Mouse (Mus musculus) lung, postnatal 4 days (tissue): ENCODE data around the gene Xpnpep2.

Experiments
- DNase-seq, 2 experiments: peaks; one replicate each; pipeline ENCODE4 v3.0.0; 2021

The Xpnpep2 gene

GRCm38 (mm10) chrX:48108394-48109315 is at the start of gene Xpnpep2:
TSS of gene Xpnpep2 (plus strand) at chrX:48108725.
- DNase-seq, result peak in 1 of 2 experiments; percentile 30

- no peak for DNase-seq
Observed at GRCm38 (mm10) chrX:48062481-48062880, 46.0 kb upstream of the Xpnpep2 start.

- DNase-seq, result no peak
Observed at GRCm38 (mm10) chrX:48064166-48064853, 44.2 kb upstream of the Xpnpep2 start.

GRCm38 (mm10) chrX:48066891-48067290 is 41.6 kb upstream of the Xpnpep2 start:
- DNase-seq, result no peak

- DNase-seq, result no peak
Observed at GRCm38 (mm10) chrX:48071961-48072360, 36.6 kb upstream of the Xpnpep2 start.

- no peak for DNase-seq
Observed at GRCm38 (mm10) chrX:48072401-48072800, 36.1 kb upstream of the Xpnpep2 start.

- no peak for DNase-seq
Observed at GRCm38 (mm10) chrX:48074691-48075090, 33.8 kb upstream of the Xpnpep2 start.

GRCm38 (mm10) chrX:48076806-48077425 is 31.6 kb upstream of the Xpnpep2 start:
- DNase-seq, result no peak

- DNase-seq, result no peak
Observed at GRCm38 (mm10) chrX:48082364-48082763, 26.2 kb upstream of the Xpnpep2 start.

GRCm38 (mm10) chrX:48092129-48092528 is 16.4 kb upstream of the Xpnpep2 start:
- DNase-seq, result peak in 1 of 2 experiments; percentile 43

GRCm38 (mm10) chrX:48093555-48093954 is 15.0 kb upstream of the Xpnpep2 start:
- DNase-seq, result peak; percentile 29 to 43

- DNase-seq, result peak; percentile 22 to 46
Observed at GRCm38 (mm10) chrX:48094658-48095057, 13.9 kb upstream of the Xpnpep2 start.

- DNase-seq, result no peak
Observed at GRCm38 (mm10) chrX:48096580-48096979, 11.9 kb upstream of the Xpnpep2 start.

GRCm38 (mm10) chrX:48098470-48099129 is 9.9 kb upstream of the Xpnpep2 start:
- DNase-seq, result peak in 1 of 2 experiments; percentile 30

- peak; percentile 38 to 48 for DNase-seq
Observed at GRCm38 (mm10) chrX:48099871-48100270, 8.7 kb upstream of the Xpnpep2 start.

- no peak for DNase-seq
Observed at GRCm38 (mm10) chrX:48103256-48103655, 5.3 kb upstream of the Xpnpep2 start.

- DNase-seq, result no peak
Observed at GRCm38 (mm10) chrX:48104736-48105441, 3.6 kb upstream of the Xpnpep2 start.

- peak in 1 of 2 experiments; percentile 24 for DNase-seq
Observed at GRCm38 (mm10) chrX:48106226-48106625, 2.3 kb upstream of the Xpnpep2 start.

GRCm38 (mm10) chrX:48109316-48109655 is 761 bp downstream of the Xpnpep2 start:
- DNase-seq, result no peak

GRCm38 (mm10) chrX:48119294-48119693 is 10.8 kb downstream of the Xpnpep2 start:
- DNase-seq, result no peak

GRCm38 (mm10) chrX:48124132-48125071 is 15.9 kb downstream of the Xpnpep2 start:
- peak; percentile 66 to 78 for DNase-seq
